Mouse (Mus musculus): ENCODE data around the gene Hist1h1a. TPM values are rescaled to one million over a fixed set of nuclear protein-coding genes. Genes with fewer than 3 reads are reported as not detected.
"Not testable (repeated sequence)": the region's sequence is repeated elsewhere in the genome, so short reads cannot be mapped to it uniquely, and the experiment has no call there.

Gene Hist1h1a
- polyA plus RNA-seq, 1 experiment: 1.4 TPM

- Histone ChIP-seq H3K4me3 (replicated peaks) (peak overlapping the region; percentile 63), H3K9me3 (ENCODE audit: control insufficient read depth, low read length) (no peaks in the 10 kb centered on the region), H3K4me1 (ENCODE audit: control insufficient read depth) (peaks cover 73% of the 10 kb centered on the region), H3K27me3 (ENCODE audit: control insufficient read depth) (no peaks in the 10 kb centered on the region), H3K36me3 (ENCODE audit: control insufficient read depth) (peaks cover 2% of the 10 kb centered on the region)
- TF ChIP-seq GATA1 (IDR thresholded peaks at IDR 0.05; ENCODE audit: low read length) (no peak), TAL1 (IDR thresholded peaks at IDR 0.05; ENCODE audit: low read length) (no peak)
These were observed 6.2 kb upstream of the Hist1h1a start for GRCm38 (mm10) chr13:23757211-23757773.

GRCm38 (mm10) chr13:23757921-23758320 lies 5.5 kb upstream of the Hist1h1a start:
- TF ChIP-seq GATA1 (IDR thresholded peaks at IDR 0.05; ENCODE audit: low read length) (no peak), TAL1 (IDR thresholded peaks at IDR 0.05; ENCODE audit: low read length) (no peak)
- peaks cover 79% of the 10 kb centered on the region for H3K4me1 ChIP-seq (ENCODE audit: control insufficient read depth)
- H3K36me3 ChIP-seq (ENCODE audit: control insufficient read depth): peaks cover 2% of the 10 kb centered on the region
- H3K4me3 ChIP-seq (replicated peaks): peak overlapping the region; percentile 63
- H3K27me3 ChIP-seq (ENCODE audit: control insufficient read depth): no peaks in the 10 kb centered on the region
- H3K9me3 ChIP-seq (ENCODE audit: control insufficient read depth, low read length): no peaks in the 10 kb centered on the region

- H3K27me3 ChIP-seq (ENCODE audit: control insufficient read depth): no peaks in the 10 kb centered on the region
- H3K4me1 ChIP-seq (ENCODE audit: control insufficient read depth): peaks cover 84% of the 10 kb centered on the region
- H3K4me3 ChIP-seq (replicated peaks): peak overlapping the region; percentile 64
- no peaks in the 10 kb centered on the region for H3K9me3 ChIP-seq (ENCODE audit: control insufficient read depth, low read length)
- peaks cover 2% of the 10 kb centered on the region for H3K36me3 ChIP-seq (ENCODE audit: control insufficient read depth)
- TF ChIP-seq GATA1 (IDR thresholded peaks at IDR 0.05; ENCODE audit: low read length) (no peak), TAL1 (IDR thresholded peaks at IDR 0.05; ENCODE audit: low read length) (no peak)
These were observed 4.2 kb upstream of the Hist1h1a start for GRCm38 (mm10) chr13:23759251-23759771.

- peaks cover 89% of the 10 kb centered on the region for H3K4me1 ChIP-seq (ENCODE audit: control insufficient read depth)
- H3K36me3 ChIP-seq (ENCODE audit: control insufficient read depth): peaks cover 2% of the 10 kb centered on the region
- no peaks in the 10 kb centered on the region for H3K9me3 ChIP-seq (ENCODE audit: control insufficient read depth, low read length)
- no peaks in the 10 kb centered on the region for H3K27me3 ChIP-seq (ENCODE audit: control insufficient read depth)
- TF ChIP-seq GATA1 (IDR thresholded peaks at IDR 0.05; ENCODE audit: low read length): no peak
- TF ChIP-seq TAL1 (IDR thresholded peaks at IDR 0.05; ENCODE audit: low read length): no peak
- peak overlapping the region; percentile 64 for H3K4me3 ChIP-seq (replicated peaks)
These were observed 3.6 kb upstream of the Hist1h1a start for GRCm38 (mm10) chr13:23759916-23760239.

GRCm38 (mm10) chr13:23760240-23760971 lies 3.1 kb upstream of the Hist1h1a start:
- no peaks in the 10 kb centered on the region for H3K27me3 ChIP-seq (ENCODE audit: control insufficient read depth)
- H3K4me3 ChIP-seq (replicated peaks): peak overlapping the region; percentile 64
- peaks cover 87% of the 10 kb centered on the region for H3K4me1 ChIP-seq (ENCODE audit: control insufficient read depth)
- no peaks in the 10 kb centered on the region for H3K9me3 ChIP-seq (ENCODE audit: control insufficient read depth, low read length)
- H3K36me3 ChIP-seq (ENCODE audit: control insufficient read depth): peaks cover 2% of the 10 kb centered on the region; the same call in 1 of the 2 replicates
- TF ChIP-seq GATA1 (IDR thresholded peaks at IDR 0.05; ENCODE audit: low read length) (no peak), TAL1 (IDR thresholded peaks at IDR 0.05; ENCODE audit: low read length) (no peak)

GRCm38 (mm10) chr13:23760972-23761864 lies 2.2 kb upstream of the Hist1h1a start, which contains the start of gene Hist1h4a:
Hist1h4a (minus strand) TSS chr13:23761230.
- H3K4me3 ChIP-seq (replicated peaks): peak within 1 kb of the TSS; percentile 67
- peaks cover 85% of the 10 kb centered on the region for H3K4me1 ChIP-seq (ENCODE audit: control insufficient read depth)
- no peaks in the 10 kb centered on the region for H3K9me3 ChIP-seq (ENCODE audit: control insufficient read depth, low read length)
- H3K27me3 ChIP-seq (ENCODE audit: control insufficient read depth): no peaks in the 10 kb centered on the region
- H3K36me3 ChIP-seq (ENCODE audit: control insufficient read depth): peaks cover 2% of the 10 kb centered on the region; the same call in 1 of the 2 replicates
- TF ChIP-seq GATA1 (IDR thresholded peaks at IDR 0.05; ENCODE audit: low read length): peak; percentile 81
- no peak for TF ChIP-seq TAL1 (IDR thresholded peaks at IDR 0.05; ENCODE audit: low read length)

GRCm38 (mm10) chr13:23761871-23762821 lies 1.3 kb upstream of the Hist1h1a start, which contains the start of gene Hist1h3a:
Hist1h3a (minus strand) TSS chr13:23762386.
- not testable (repeated sequence) for H3K36me3 ChIP-seq (ENCODE audit: control insufficient read depth); H3K9me3 ChIP-seq (ENCODE audit: control insufficient read depth, low read length); H3K27me3 ChIP-seq (ENCODE audit: control insufficient read depth)
- peak; percentile 51; the same call in 1 of the 2 replicates for TF ChIP-seq GATA1 (IDR thresholded peaks at IDR 0.05; ENCODE audit: low read length)
- Histone ChIP-seq H3K4me3 (replicated peaks) (peak within 1 kb of the TSS; percentile 80), H3K4me1 (ENCODE audit: control insufficient read depth) (peaks cover 87% of the 10 kb centered on the region)

- Histone ChIP-seq H3K36me3 (ENCODE audit: control insufficient read depth) (peaks cover 7% of the 10 kb centered on the region; the same call in 1 of the 2 replicates), H3K27me3 (ENCODE audit: control insufficient read depth) (no peaks in the 10 kb centered on the region), H3K9me3 (ENCODE audit: control insufficient read depth, low read length) (no peaks in the 10 kb centered on the region), H3K4me1 (ENCODE audit: control insufficient read depth) (peaks cover 84% of the 10 kb centered on the region), H3K4me3 (replicated peaks) (peak overlapping the region; percentile 80)
- TF ChIP-seq TAL1 (IDR thresholded peaks at IDR 0.05; ENCODE audit: low read length) (no peak), GATA1 (IDR thresholded peaks at IDR 0.05; ENCODE audit: low read length) (no peak)
These were observed 252 bp upstream of the Hist1h1a start for GRCm38 (mm10) chr13:23763242-23763585.

All from erythroblast, embryonic 14.5 days (primary cell).